Mouse (Mus musculus): ENCODE measurements around the gene Cdr1.

The Cdr1 gene

DNA sequence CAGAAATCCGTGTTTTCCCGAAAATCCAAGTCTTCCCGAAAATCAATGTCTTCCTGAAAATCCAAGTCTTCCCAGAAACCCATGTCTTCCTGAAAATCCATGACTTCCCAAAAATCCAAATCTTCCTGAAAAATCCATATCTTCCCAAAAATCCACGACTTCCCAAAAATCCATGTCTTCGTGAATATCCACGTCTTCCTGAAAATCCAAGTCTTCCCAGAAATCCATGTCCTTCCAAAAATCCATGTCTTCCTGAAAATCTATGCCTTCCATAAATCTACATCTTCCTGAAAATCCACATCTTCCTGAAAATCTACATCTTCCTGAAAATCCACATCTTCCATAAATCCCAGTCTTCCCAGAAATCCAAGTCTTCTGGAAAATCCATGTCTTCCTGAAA lies at the start of gene Cdr1:
Gene Cdr1, minus strand, starts transcription at position 101 of the 400 bp plus-strand sequence.
- in situ Hi-C loops (cut with MseI, MboI), result no loop called here

DNA sequence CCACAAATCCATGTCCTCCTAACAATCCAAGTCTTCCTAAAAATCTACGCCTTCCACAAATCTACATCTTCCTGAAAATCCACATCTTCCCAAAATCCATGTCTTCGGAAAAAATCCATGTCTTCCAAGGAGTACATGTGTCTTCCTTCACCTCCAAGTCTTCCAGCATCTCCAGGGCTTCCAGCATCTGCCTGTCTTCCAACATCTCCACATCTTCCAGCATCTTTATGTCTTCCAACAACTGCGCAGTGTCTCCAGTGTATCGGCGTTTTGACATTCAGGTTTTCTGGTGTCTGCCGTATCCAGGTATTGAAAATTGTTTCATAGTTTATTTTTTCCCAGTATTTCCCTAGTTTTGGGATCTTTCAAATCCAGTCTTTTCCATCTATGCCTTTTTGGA lies 511 bp upstream of the Cdr1 start:
- in situ Hi-C loops (cut with MseI, MboI), result no loop called here

DNA sequence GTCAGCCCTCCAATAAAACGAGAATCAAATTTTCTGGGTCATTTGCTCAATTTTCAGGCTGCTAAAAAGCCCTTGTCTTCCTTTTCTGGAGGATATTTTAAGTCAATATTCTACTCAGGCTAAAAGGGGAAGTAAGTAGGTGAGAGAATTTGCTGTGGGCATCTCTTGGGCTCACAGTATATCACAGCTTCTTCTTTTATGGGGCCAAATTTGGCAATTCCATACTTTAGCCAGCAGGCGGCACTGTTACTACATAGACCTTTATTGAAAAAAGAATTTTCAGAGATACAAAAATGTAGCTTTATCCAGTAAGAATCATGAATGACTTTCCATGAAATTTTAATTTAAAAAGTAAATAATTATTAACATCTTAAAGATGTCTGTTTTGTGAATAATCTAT lies 18.8 kb downstream of the Cdr1 start:
- in situ Hi-C loops (cut with MseI, MboI), result loop anchor here (25.0 kb wide), 2 partner anchors 471 to 646 kb away; no protein-coding TSS in a partner anchor

DNA sequence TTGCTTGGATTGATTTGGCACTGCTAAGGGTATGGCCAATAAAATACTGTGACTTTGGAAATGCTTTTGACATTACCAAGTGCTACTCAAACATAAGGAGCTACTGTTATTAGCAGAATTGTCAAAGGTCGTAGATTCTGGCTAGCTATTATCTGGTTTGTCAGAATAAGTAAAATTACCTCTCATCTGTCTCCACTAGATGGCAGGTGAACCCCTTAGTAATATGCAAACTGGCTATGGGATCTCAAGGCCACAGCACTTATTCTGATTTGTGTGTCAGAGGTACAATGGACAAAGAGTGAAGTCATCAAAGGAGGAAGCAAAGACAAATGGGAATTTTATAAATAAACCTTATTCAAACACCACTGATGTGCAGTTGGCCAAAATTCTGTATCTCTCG lies 24.1 kb downstream of the Cdr1 start:
- in situ Hi-C loops (cut with MseI, MboI), result loop anchor here (25.0 kb wide), 2 partner anchors 476 to 651 kb away; no protein-coding TSS in a partner anchor

DNA sequence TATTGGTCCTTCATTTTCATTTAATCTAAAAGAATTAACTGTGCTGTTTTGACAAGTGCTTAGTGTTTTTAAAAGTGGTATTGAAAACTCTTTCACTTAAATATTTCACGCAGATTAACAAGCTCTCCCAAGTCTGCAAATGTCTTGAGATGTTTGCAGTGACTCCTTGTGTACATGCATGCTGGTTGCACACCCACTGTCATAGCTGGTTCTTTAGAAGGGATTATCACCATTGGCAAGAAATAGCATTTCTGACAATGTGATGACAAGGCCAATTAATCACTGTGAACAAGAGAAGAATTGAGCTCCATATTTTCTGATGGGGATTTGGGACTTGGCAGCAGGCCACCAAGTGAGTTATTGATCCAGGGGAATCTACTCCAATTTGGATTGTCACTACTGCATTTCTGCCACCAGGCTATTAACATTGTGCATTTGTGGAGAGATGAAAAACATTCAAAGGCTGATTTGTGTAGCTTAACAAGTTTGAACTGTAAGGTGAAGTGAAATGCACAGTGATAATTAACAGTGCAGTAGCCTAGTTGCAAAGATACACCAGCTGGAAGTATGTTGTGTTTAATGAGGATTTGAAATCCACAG lies 30.6 kb downstream of the Cdr1 start:
- in situ Hi-C loops (cut with MseI, MboI), result loop anchor here (25.0 kb wide), 2 partner anchors 483 to 658 kb away; no protein-coding TSS in a partner anchor

DNA sequence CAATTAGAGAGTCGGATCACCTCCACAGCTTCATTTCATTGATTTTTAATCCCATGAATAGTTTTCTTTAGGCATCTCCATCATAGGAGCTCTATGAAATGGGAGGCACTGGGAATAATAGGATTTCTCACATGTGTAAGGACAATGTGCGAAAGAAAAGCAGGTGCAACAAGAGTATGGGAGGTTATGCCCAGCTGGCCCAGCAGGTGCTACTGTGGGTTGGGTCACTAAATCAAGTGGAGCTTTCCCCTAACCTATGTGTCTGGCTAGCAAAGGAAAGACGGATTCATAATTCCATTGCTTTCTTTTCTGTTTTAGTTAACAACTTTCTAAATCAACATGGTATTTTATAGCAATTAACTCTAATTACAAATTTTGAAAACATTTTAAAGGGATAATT lies 31.1 kb downstream of the Cdr1 start:
- in situ Hi-C loops (cut with MseI, MboI), result loop anchor here (25.0 kb wide), 2 partner anchors 483 to 658 kb away; no protein-coding TSS in a partner anchor

DNA sequence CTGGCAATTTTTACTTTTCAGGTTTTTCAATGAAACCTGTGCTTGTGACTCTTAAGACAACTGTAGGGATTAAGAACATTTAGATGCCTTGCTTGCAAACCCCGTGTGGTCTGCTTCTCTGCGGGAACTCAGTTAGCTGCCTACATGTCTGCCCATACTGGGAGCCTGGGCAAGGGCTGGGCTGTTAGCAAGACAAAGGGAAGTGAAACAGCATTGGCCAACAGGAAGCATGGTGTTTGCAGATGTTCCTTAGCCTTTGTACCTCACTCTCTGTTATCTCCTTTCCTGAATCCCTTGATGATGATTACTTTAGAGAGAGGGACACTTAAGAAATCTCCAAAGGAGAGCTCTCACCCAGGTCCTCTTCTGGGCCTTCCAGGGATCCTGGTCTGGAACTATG lies 38.8 kb downstream of the Cdr1 start:
- in situ Hi-C loops (cut with MseI, MboI), result no loop called here

DNA sequence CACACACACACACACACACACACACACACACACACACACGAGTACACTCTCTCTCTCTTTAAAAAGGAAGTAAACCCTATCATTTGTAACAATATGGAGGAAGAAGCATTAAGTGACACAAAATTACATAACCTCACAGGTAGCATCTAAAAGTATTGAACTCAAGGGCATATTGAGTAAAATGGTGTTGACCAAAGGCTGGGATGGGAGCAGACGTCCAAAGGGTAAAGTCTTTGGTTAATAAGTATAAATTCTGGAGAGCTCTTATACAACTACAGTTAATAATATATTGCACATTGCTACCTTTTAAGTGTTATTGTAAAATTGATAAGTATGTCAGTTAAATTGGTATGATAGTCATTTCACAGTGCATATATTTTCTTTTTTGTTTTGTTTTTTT lies 39.9 kb downstream of the Cdr1 start:
- in situ Hi-C loops (cut with MseI, MboI), result no loop called here

DNA sequence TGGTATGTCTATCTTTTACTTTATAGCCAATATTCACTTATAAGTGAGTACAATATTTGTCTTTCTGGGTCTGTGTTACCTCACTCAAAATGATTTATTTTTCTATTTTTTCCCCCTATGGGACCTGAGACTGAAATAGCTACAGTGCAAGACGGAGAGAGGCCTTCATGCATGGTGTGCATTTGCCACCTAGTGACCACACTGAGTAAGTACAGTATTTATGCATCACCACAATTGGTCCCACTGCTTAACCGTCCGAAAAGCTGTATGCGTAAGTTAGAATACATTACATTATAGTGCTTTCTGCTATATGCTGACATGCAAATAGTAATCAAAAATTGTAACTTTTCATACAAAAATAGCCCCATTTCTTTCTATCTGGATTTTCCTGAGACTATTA lies 50.8 kb downstream of the Cdr1 start:
- in situ Hi-C loops (cut with MseI, MboI), result no loop called here

Data from mouse trophoblast stem cell (cell line).